In genomic region chr9:92467724-92468123, GRCm38 (mm10) we compare ENCODE assay signal across 12 mouse cellular contexts.
"Had no signal": no experiment of that assay in that cellular context is flagged by ENCODE, and none has a peak within 500 bp of the region (broad histone marks: within the 10 kb centered on the region; RNA-seq: fewer than 3 reads in every experiment).

No protein-coding gene starts in this region.

- H3K9me3 ChIP-seq: kidney, embryonic 15.5 days; limb, embryonic 15.5 days; liver, embryonic 12.5 days; lung, embryonic 15.5 days; midbrain, embryonic 12.5 days had no signal

- H3K4me2 ChIP-seq: kidney, embryonic 15.5 days; limb, embryonic 15.5 days; liver, embryonic 12.5 days; lung, embryonic 15.5 days; midbrain, embryonic 12.5 days had no signal

- H3K27me3 ChIP-seq: kidney, embryonic 15.5 days; limb, embryonic 15.5 days; liver, embryonic 12.5 days; lung, embryonic 15.5 days; midbrain, embryonic 12.5 days had no signal

- H3K9ac ChIP-seq: kidney, embryonic 15.5 days; limb, embryonic 15.5 days; liver, embryonic 12.5 days; lung, embryonic 15.5 days; midbrain, embryonic 12.5 days had no signal

- ATAC-seq: liver, embryonic 12.5 days; midbrain, embryonic 16.5 days had no signal

- H3K27ac ChIP-seq: kidney, embryonic 15.5 days; left cerebral cortex, adult 2 months; limb, embryonic 15.5 days; liver, embryonic 12.5 days; lung, embryonic 15.5 days; midbrain, embryonic 12.5 days; stomach, postnatal 0 days had no signal

- H3K4me1 ChIP-seq: kidney, embryonic 15.5 days; limb, embryonic 15.5 days; liver, embryonic 12.5 days; lung, embryonic 15.5 days; midbrain, embryonic 12.5 days had no signal

- DNase-seq: kidney, adult 2 months; kidney, postnatal 14 days; thymus, adult 18-20 months; thymus, postnatal 14 days had no signal

- H3K4me3 ChIP-seq: kidney, embryonic 15.5 days; left cerebral cortex, adult 2 months; limb, embryonic 15.5 days; liver, embryonic 12.5 days; lung, embryonic 15.5 days; midbrain, embryonic 12.5 days had no signal

- H3K36me3 ChIP-seq: kidney, embryonic 15.5 days; limb, embryonic 15.5 days; liver, embryonic 12.5 days; lung, embryonic 15.5 days; midbrain, embryonic 12.5 days had no signal
